Mouse (Mus musculus): ENCODE data around the gene Brms1l. TPM values are rescaled to one million over a fixed set of nuclear protein-coding genes. Genes with fewer than 3 reads are reported as not detected.

Brms1l gene
- polyA plus RNA-seq, 1 experiment from 2014 or later, result 49.5 TPM

DNA sequence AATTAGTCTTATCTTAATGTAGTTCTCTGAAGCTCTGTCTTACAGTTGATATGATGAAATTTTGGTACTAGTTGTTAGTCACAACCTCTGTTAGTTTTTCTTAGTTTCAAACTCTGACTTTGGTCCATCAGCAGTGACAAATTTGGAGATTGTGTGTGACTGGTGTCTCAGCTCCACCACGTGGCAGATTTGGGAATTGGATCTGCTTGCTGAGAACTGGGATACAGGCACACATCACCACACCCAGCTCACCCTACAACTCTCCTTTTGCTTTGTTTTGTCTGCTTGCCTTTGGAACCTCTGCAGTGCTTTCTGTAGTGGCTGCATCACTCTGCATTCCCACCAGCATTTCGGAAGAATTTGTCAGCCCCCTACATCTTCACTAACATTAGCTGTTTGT is 5.0 kb upstream of the Brms1l start:
- no peaks in the 10 kb centered on the region for H3K36me3 ChIP-seq (ENCODE audit: poor library complexity, severe bottlenecking)
- H3K27ac ChIP-seq, result no peak overlapping the region
- no peaks in the 10 kb centered on the region for H3K27me3 ChIP-seq
- no peak overlapping the region for H3K9ac ChIP-seq
- ATAC-seq, result no peak
- 19% methylated on average over 2 of the region's 2 CpGs for WGBS
- H3K9me3 ChIP-seq (replicated peaks), result no peaks in the 10 kb centered on the region
- H3K4me1 ChIP-seq, result no peaks in the 10 kb centered on the region
- H3K4me2 ChIP-seq, result no peak overlapping the region
- H3K4me3 ChIP-seq, result no peak overlapping the region

DNA sequence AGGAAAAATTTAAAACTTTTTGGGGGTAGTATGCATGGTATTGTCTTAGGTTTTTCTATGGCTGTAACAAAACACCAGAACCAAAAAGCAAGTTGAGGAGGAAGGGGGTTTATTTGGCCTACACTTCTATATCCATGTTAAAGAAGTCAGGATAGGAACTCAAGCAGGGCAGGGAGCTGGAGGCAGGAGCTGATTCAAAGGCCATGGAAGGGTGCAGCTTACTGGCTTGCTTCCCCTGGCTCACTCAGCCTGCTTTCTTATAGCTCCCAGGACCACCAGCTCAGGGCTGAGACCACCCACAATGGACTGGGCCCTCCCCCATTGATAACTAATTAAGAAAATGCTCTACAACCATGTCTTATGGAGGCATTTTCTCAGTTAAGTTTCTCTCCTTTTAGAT is 3.2 kb upstream of the Brms1l start:
- no peak for ATAC-seq

GRCm38 (mm10) chr12:55833906-55834625 is 2.1 kb upstream of the Brms1l start:
- Histone ChIP-seq H3K36me3 (ENCODE audit: poor library complexity, severe bottlenecking) (no peaks in the 10 kb centered on the region), H3K4me3 (no peak overlapping the region), H3K27ac (no peak overlapping the region), H3K4me1 (peaks cover 15% of the 10 kb centered on the region), H3K9me3 (replicated peaks) (no peaks in the 10 kb centered on the region), H3K4me2 (no peak overlapping the region), H3K9ac (no peak overlapping the region), H3K27me3 (no peaks in the 10 kb centered on the region)
- 68% methylated on average over 9 of the region's 9 CpGs for WGBS
- ATAC-seq, result no peak

More for the DNA sequence above, 3.2 kb upstream of the Brms1l start:
- H3K4me1 ChIP-seq, result peaks cover 10% of the 10 kb centered on the region
- H3K4me3 ChIP-seq, result no peak overlapping the region
- H3K9me3 ChIP-seq (replicated peaks), result no peaks in the 10 kb centered on the region
- no peaks in the 10 kb centered on the region for H3K27me3 ChIP-seq
- H3K4me2 ChIP-seq, result no peak overlapping the region
- H3K36me3 ChIP-seq (ENCODE audit: poor library complexity, severe bottlenecking), result no peaks in the 10 kb centered on the region
- H3K9ac ChIP-seq, result no peak overlapping the region
- H3K27ac ChIP-seq, result no peak overlapping the region

GRCm38 (mm10) chr12:55834891-55835290 is 1.2 kb upstream of the Brms1l start:
- no peaks in the 10 kb centered on the region for H3K27me3 ChIP-seq
- no peaks in the 10 kb centered on the region for H3K36me3 ChIP-seq (ENCODE audit: poor library complexity, severe bottlenecking)
- no peak overlapping the region for H3K9ac ChIP-seq
- H3K4me1 ChIP-seq, result peaks cover 15% of the 10 kb centered on the region
- H3K4me3 ChIP-seq, result no peak overlapping the region
- no peak overlapping the region for H3K4me2 ChIP-seq
- no peaks in the 10 kb centered on the region for H3K9me3 ChIP-seq (replicated peaks)
- 88% methylated on average over 8 of the region's 8 CpGs for WGBS
- no peak for ATAC-seq
- H3K27ac ChIP-seq, result no peak overlapping the region

DNA sequence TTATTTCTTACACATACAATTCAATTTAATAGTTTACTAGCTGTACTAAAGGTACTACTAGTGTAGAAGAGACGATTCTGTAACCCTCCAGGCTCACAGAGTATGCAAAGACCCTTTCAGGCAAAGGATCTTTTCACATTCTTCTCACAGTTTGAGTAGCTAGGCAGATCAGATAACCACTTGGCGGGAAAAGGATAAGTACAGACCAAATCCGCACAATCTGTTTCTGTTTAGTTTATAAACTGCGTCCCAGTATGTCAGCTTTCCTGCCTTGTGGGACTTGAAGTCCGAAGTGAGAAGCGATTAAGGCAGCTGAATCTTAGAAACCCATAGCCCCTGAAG is 296 bp upstream of the Brms1l start:
- H3K9me3 ChIP-seq (replicated peaks), result no peaks in the 10 kb centered on the region
- no peak for ATAC-seq
- no peak overlapping the region for H3K27ac ChIP-seq
- H3K36me3 ChIP-seq (ENCODE audit: poor library complexity, severe bottlenecking), result no peaks in the 10 kb centered on the region
- peak overlapping the region; percentile 50; the same call in 1 of the 2 replicates for H3K9ac ChIP-seq
- peak overlapping the region; percentile 82 for H3K4me2 ChIP-seq
- 0% methylated on average over 6 of the region's 6 CpGs for WGBS
- H3K4me1 ChIP-seq, result peaks cover 15% of the 10 kb centered on the region
- H3K27me3 ChIP-seq, result no peaks in the 10 kb centered on the region
- peak overlapping the region; percentile 79 for H3K4me3 ChIP-seq

GRCm38 (mm10) chr12:55837495-55837894 is 1.4 kb downstream of the Brms1l start:
- H3K27me3 ChIP-seq, result no peaks in the 10 kb centered on the region
- peaks cover 15% of the 10 kb centered on the region for H3K4me1 ChIP-seq
- H3K9me3 ChIP-seq (replicated peaks), result no peaks in the 10 kb centered on the region
- peak overlapping the region; percentile 79; the same call in 1 of the 2 replicates for H3K4me3 ChIP-seq
- no peak for ATAC-seq
- 77% methylated on average over 3 of the region's 3 CpGs for WGBS
- H3K27ac ChIP-seq, result no peak overlapping the region
- H3K4me2 ChIP-seq, result peak overlapping the region; percentile 82
- no peak overlapping the region for H3K9ac ChIP-seq
- H3K36me3 ChIP-seq (ENCODE audit: poor library complexity, severe bottlenecking), result peaks cover 12% of the 10 kb centered on the region

GRCm38 (mm10) chr12:55846741-55847140 is 10.6 kb downstream of the Brms1l start:
- Histone ChIP-seq H3K27ac (no peak overlapping the region), H3K27me3 (no peaks in the 10 kb centered on the region), H3K4me3 (no peak overlapping the region), H3K4me2 (no peak overlapping the region), H3K9me3 (replicated peaks) (0 out of 2 replicates have a peak, but pooled peaks cover 4% of the 10 kb centered on the region), H3K36me3 (ENCODE audit: poor library complexity, severe bottlenecking) (peaks cover 45% of the 10 kb centered on the region), H3K4me1 (no peaks in the 10 kb centered on the region), H3K9ac (no peak overlapping the region)
- WGBS, result 55% methylated on average over 1 of the region's 1 CpGs
- ATAC-seq, result no peak

GRCm38 (mm10) chr12:55847851-55848250 is 11.7 kb downstream of the Brms1l start:
- peaks cover 38% of the 10 kb centered on the region for H3K36me3 ChIP-seq (ENCODE audit: poor library complexity, severe bottlenecking)
- H3K4me2 ChIP-seq, result no peak overlapping the region
- 94% methylated on average over 4 of the region's 4 CpGs for WGBS

GRCm38 (mm10) chr12:55850650-55851049 is 14.5 kb downstream of the Brms1l start:
- Histone ChIP-seq H3K27me3 (no peaks in the 10 kb centered on the region), H3K9me3 (replicated peaks) (0 out of 2 replicates have a peak, but pooled peaks cover 4% of the 10 kb centered on the region), H3K4me1 (no peaks in the 10 kb centered on the region), H3K9ac (no peak overlapping the region), H3K4me2 (no peak overlapping the region), H3K36me3 (ENCODE audit: poor library complexity, severe bottlenecking) (peaks cover 46% of the 10 kb centered on the region), H3K4me3 (no peak overlapping the region), H3K27ac (no peak overlapping the region)
- ATAC-seq, result no peak

More at GRCm38 (mm10) chr12:55847851-55848250, 11.7 kb downstream of the Brms1l start:
- H3K4me3 ChIP-seq, result no peak overlapping the region
- H3K27ac ChIP-seq, result no peak overlapping the region
- no peaks in the 10 kb centered on the region for H3K27me3 ChIP-seq
- H3K4me1 ChIP-seq, result no peaks in the 10 kb centered on the region
- 0 out of 2 replicates have a peak, but pooled peaks cover 4% of the 10 kb centered on the region for H3K9me3 ChIP-seq (replicated peaks)
- H3K9ac ChIP-seq, result no peak overlapping the region
- ATAC-seq, result no peak

DNA sequence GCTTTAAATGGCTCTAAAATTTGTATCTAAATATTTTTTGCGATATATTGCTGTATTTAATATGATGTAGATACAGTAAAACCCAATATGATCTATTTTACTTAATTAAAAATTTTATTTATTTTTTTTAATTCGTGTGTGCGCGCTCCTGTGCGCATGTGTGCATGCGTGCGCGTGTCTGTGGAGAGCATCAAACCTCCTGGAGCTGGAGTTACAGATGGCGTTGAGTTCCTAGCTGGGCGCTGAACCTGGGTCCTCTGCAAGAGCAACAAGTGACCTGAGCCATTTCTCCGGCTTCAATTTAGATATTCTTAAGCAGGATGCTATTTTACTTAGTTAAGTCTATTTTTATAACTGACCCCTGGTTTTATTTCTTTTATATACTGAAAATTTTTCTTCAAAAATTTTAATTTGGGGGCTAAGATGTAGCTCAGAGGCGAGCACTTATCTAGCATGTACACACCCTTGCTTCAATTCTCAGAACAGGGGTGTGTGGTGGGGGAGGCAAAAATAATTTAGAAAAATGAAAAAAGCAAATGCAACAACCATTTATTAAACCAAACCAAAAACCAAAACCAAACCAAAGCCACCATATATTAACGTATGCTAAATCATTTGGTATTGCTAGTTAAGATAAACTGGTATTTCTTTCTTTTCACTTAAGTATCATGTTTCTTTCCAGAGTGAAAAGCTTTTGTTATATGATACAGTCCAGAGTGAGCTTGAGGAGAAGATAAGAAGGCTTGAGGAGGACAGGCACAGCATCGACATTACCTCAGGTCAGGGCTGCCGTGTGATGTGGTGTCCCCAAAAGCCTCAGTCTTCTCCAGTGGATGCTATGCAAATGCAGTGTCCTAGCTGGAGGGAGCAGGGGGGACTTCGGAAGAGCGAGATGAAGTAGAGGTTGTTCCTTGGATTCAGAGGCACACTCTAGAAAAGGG is 23.6 kb downstream of the Brms1l start:
- no peak for ATAC-seq
- peaks cover 12% of the 10 kb centered on the region for H3K9me3 ChIP-seq (replicated peaks)
- H3K4me2 ChIP-seq, result no peak overlapping the region
- peaks cover 59% of the 10 kb centered on the region for H3K36me3 ChIP-seq (ENCODE audit: poor library complexity, severe bottlenecking)
- no peaks in the 10 kb centered on the region for H3K4me1 ChIP-seq
- H3K27ac ChIP-seq, result no peak overlapping the region
- H3K27me3 ChIP-seq, result no peaks in the 10 kb centered on the region
- WGBS, result 95% methylated on average over 17 of the region's 17 CpGs
- H3K4me3 ChIP-seq, result no peak overlapping the region
- H3K9ac ChIP-seq, result no peak overlapping the region

DNA sequence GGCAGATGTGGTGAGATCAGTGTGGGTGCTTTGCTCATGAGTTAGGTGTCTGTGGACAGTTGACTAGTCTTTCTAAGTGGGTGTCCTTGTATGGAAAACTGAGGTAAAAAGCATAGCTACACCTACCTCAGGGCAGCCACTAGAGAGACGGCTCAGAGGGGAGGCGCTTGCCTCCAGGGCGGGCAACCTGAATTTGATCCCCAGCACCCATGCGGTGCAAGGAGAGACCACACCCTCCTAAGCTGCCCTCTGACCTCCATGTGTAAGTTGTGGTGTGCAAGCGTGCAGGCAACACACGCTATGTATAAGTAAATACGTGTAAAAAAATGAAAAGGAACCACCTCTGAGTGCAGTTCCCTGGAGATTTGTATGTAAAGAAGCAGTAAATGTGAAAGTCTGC is 24.5 kb downstream of the Brms1l start:
- no peak overlapping the region for H3K9ac ChIP-seq
- 95% methylated on average over 7 of the region's 7 CpGs for WGBS
- peaks cover 59% of the 10 kb centered on the region for H3K36me3 ChIP-seq (ENCODE audit: poor library complexity, severe bottlenecking)
- no peak overlapping the region for H3K4me2 ChIP-seq
- ATAC-seq, result no peak
- H3K27ac ChIP-seq, result no peak overlapping the region
- H3K9me3 ChIP-seq (replicated peaks), result peaks cover 12% of the 10 kb centered on the region
- no peaks in the 10 kb centered on the region for H3K27me3 ChIP-seq
- H3K4me3 ChIP-seq, result no peak overlapping the region
- no peaks in the 10 kb centered on the region for H3K4me1 ChIP-seq

- no peak for ATAC-seq
- no peak overlapping the region for H3K4me3 ChIP-seq
- H3K4me1 ChIP-seq, result no peaks in the 10 kb centered on the region
- H3K27ac ChIP-seq, result no peak overlapping the region
- H3K4me2 ChIP-seq, result no peak overlapping the region
- WGBS, result 94% methylated on average over 4 of the region's 4 CpGs
- no peaks in the 10 kb centered on the region; the same call in 1 of the 2 replicates for H3K9me3 ChIP-seq (replicated peaks)
- H3K36me3 ChIP-seq (ENCODE audit: poor library complexity, severe bottlenecking), result peaks cover 69% of the 10 kb centered on the region
- H3K9ac ChIP-seq, result no peak overlapping the region
- no peaks in the 10 kb centered on the region for H3K27me3 ChIP-seq
These were observed 31.6 kb downstream of the Brms1l start for GRCm38 (mm10) chr12:55867738-55868137.
